Mouse (Mus musculus) ovary, adult 18-20 months (tissue): ENCODE results near the gene Pnpla1.
"Not testable (repeated sequence)": the region's sequence is repeated elsewhere in the genome, so short reads cannot be mapped to it uniquely, and the experiment has no call there.

Experiments
- DNase-seq: peaks from one replicate; pipeline ENCODE4 v3.0.0; 2022; ENCODE audit warnings: low spot score, mixed read lengths

The Pnpla1 gene

DNA sequence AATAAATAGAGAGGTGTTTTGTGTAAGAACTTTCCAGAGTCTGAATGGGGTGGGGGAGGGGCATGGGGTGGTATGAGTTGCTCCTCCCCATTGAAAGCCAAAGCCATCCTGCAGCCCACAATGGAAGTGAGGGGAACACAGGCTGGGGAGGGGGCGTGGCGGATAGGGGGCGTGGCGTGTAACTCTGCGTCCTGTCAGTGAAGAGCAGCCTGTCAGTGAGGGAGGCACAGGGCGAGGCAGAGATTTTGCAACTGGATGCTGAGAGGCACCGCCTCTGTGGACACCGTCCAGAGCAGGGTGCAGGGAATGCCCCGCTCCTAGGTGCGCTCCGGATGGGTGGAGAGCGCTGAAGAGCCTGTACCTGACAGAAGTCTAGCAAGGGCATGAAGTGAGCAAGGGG is at the start of gene Pnpla1:
Pnpla1 (plus strand) TSS at position 207 of the 400 bp plus-strand sequence.
- DNase-seq, result no peak

DNA sequence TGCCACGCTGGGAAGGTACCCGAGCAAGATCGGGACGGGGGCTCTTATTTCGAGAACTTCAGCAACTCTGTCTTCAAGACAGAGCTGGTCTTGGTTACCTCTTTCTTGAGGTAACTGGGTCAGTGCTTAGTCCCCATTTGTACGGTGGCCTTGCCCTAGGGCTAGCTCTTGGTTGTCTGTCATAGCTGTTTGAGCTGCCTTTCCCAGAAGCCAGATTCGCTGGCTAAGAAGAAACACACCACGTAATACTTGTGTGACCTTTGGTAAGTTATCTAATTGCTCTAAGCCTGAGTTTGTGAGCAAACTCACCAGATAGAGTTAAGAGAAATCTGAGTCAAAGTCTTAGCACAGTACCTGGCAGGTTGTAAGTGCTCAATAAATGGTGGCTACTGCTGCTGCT is 49.5 kb upstream of the Pnpla1 start:
- no peak for DNase-seq

DNA sequence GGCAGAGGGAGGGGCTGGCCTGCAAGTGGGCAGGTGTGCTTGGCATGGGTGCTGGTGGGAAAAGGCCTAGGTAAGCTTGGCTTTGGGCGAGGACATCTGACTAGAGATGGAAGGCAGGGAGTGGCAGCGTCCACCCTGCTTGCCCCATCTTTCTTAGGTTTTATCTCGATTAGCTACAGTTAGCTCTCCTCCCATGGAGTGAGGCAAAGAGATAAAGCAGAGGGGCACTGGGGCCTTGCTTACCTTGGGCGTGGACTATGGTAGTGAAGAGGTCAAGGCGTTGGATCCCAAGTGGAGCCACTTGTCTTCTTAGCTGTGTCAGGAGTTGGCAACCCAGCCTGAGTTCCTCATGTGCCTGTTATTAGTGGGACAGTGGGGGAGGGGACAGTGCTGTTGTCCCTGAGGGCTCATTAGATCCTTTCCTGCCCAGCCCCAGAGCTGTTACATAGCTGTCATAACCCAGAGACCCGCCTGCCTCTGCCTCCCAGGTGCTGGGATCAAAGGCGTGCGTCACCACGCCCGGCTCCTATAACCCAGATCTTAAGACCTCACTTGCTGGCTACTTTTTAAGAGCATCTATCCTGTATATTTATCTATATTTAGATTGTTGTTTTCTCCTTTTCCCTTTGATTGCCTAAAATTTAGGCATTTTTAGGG is 48.9 kb upstream of the Pnpla1 start:
- no peak for DNase-seq

DNA sequence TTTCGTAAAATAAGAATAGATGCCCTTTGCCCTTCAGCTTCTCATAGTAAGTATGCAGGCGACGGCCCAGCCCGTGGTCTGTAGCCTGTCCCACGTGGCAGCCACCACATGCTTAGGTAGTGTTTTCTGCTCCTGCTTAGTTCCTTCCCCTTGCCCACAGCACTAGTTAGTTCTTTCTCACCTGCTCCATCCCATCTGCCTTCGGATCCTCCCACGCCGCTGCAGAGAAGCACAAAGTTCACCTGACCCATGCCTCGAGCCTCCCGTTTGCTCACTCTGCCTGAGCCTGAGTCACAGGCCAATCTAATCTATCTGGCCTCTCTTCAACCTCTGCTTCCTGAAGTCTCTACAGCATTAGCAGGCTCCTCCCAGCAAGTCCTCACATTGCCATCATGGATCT is 45.9 kb upstream of the Pnpla1 start:
- DNase-seq, result no peak

DNA sequence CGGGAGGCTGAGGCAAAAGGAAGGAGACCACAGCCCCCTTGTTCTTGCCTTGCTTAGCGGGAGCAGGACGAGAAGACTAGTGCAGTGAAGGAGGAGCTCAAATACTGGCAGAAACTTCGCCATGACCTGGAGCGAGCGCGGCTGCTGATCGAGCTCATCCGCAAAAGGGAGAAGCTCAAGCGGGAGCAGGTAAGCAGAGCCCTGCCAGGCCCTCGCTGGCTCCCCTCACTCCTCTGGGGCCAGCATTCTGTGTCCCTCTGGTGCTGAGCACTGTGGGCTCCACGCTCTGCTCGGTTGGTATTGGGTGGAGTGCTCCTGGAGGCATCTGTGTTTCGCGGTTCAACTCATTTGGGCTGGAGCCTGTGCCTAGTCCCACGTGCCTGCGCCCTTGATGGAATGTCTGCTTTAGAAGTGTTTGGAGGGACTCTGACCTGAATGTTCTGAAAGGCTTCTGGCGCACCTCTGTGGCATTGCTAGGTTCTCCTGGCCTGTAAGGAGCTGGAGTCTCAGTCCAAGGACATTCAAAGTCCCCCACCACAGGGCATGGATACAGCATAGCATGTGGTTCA is 43.6 kb upstream of the Pnpla1 start:
- DNase-seq, result no peak

DNA sequence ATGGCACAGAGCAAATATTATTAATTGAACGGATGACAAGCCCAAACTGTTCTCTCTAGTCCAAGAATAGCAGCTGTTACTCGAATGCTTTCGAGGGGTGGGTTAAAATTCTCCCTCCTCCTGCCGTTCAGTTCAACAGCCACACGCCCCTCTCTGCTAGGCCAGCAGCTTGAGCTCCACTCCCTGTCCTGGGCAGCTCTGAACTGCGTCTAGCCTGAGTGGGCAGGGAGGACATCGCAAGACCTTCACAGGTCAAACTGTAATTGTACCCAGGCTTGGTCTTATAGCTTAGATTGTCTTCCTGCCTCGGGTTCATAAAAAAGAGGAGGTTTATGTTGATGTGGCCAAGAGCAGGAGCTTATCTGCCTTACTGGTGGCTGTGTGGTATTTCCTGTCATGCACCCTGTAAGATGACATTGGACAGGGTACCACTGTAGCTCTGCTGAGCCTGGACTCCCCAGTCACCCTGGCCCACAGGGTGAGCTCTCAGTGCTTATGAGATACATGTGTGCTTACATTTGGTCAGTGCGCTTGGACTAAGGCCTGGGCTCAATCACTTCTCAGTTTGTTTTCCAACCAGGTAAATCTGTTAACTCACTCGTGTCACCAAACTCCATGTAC is 42.7 kb upstream of the Pnpla1 start:
- no peak for DNase-seq

DNA sequence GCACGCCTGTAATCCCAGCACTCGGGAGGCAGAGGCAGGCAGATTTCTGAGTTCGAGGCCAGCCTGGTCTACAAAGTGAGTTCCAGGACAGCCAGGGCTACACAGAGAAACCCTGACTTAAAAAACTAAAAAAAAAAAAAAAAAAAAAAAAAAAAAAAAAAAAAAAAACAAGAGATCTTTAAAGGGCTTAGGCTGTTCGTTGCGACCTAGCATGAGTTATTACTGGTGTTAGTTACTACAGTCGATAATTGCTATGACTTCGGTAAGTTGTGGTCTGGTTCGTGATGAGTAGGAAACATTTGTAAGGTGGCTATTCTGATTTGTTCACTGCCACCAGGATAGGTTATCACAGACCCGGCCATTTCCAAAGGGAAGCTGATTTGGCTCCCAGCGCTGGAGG is 41.9 kb upstream of the Pnpla1 start:
- not testable (repeated sequence) for DNase-seq

DNA sequence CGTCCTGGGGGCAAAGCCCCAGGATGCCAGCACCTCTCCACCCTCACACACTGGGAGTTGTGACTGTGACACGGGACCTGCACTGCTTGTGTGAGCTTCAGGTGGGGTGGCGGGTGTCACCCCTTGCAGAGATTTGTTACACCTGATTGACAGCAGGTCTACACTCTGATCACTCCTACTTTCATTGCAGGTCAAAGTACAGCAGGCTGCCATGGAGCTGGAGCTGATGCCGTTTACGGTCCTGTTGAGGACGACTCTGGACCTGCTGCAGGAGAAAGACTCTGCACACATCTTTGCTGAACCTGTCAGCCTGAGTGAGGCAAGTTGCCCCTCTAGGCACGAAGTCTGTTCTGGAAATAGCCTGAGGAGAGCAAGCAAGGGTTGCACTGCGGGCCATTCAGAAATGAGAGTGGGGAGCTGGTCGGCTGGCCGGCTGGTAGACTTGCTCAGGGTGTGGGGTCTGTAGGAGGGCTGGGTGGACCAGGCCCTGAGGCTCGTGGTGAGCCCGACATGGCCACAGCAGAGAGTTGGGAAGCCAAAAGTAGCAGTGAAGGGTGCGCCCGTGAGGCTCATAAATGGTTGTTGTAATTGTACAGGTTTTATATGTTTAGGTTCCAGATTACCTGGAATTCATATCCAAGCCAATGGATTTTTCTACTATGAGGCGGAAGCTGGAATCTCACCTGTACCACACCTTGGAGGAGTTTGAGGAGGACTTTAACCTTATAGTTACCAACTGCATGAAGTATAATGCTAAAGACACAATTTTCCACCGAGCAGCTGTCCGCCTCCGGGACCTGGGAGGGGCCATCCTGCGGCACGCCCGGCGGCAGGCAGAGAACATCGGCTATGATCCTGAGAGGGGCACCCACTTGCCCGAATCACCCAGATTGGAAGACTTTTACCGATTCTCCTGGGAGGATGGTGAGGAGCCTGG is 41.1 kb upstream of the Pnpla1 start:
- DNase-seq, result no peak

DNA sequence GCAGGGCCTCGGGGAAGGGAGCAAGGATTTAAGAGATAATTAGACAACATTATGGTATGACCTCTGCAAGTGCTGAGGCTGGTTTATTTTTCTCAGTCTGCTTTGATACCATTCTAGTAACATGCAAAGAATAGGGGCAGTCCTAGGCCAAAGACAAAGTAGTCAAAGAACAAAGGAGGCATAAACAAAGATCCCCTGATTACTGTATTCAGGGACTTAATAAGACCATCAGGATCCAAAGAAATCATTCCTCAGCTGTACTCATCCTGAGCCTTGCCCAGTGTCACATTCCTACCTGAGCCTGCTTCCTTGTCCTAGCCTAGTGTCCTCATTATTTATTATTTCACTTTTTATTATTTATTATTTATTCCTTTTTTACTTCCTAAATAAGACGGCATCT is 38.0 kb upstream of the Pnpla1 start:
- DNase-seq, result no peak

DNA sequence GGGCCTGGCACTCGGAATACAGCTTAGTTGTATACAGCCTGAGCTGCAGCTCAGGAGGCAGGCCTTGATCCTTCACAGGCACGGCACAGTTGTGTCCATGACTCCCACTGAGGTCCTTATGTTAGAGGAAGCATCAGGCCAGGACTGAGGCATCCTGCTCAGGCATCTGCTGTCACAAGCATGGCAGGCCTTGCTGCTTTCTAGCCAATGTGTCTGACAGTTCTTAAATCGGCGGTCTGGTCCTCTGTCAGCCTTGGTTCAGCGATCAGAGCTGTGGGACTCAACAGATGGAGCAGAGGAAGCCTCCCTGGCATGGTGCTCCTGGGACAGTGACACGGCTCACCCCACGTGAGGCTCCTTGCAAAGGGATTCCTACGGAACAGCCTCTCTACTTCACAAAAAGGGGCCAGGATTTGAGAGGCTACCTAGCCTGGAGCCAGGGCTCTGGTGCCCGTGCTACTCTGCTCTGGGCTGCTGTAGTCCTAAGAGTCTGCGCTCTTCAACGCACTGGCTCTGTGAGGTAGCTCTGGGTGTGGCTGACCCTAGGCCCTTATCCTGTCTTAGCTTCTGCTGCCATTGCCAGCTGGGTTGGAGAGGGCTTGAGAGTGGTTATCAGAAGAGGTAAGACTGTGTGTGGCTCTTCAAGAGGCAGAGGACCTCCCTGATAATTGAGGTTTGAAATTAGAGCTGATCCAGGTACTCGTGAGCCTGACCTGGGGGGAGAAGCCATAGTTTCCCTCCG is 35.0 kb upstream of the Pnpla1 start:
- no peak for DNase-seq

DNA sequence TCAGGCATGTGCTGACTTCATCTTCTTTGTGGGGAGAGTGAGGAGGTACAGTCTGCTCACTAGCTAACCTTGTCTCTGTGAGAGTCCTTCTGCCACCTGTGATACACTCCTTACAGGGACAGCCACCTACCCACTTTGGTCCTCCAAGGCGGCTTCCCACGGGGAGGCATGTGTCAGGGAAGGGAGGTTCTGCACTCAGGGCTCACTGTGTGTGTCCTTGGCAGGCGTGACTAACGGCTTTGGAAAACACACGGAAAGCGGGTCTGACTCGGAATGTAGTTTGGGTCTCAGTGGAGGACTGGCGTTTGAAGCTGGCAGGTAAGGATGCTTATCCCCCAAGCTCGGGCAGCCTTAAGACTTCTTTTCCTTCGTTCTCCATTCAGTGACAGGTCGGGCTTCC is 34.5 kb upstream of the Pnpla1 start:
- DNase-seq, result no peak

DNA sequence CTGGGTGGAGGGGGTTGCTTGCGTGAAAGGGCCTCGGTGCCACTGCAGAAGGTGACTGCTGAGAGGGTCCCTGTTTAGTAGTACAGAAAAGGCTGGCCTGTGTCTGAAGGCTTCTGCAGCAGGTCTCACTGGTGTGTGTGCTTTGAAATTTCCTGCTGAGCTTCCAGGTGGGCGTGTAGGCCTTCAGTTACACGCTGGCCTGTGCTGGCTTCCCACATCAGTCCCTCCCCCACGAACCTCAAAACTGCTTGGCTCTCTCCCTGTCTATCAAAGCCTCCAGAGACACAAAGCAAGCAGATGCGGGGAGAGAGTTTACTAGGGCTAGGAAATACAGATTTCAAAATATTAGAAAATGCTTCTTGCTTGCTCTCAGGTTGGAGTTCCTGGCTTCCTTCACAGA is 33.3 kb upstream of the Pnpla1 start:
- DNase-seq, result no peak

DNA sequence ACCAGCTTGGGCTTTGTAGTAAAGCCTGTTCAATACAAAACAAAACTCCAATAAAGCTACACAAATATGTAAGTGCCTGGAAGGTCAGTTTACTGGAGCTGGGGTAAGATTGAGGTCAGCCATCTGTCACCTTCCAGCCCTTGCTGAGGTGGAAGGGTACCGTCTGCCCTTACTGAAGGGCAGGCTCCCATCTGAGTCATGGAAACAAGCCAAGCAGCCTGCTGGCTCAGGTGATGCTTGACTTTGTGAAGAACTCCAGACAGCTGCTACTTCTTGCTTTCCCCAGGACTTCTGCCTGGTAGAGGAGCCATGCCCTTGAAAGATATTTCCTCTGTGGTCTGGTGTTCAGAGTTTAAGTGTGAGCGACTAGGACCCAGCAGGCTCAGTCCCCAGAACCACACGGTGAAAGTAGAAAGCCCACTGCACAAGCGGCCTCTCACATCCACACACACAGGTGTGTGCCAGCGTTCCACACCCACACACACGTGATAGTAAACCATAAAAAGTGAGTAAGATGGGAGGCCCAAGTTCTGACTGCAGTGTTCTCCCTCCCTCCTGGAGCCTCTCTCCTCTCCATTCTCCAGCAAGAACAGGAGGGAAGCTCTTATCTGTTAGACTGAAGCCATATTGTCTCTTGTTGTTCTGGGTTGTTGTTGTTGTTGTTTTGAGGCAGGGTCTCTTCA is 32.7 kb upstream of the Pnpla1 start:
- DNase-seq, result no peak

DNA sequence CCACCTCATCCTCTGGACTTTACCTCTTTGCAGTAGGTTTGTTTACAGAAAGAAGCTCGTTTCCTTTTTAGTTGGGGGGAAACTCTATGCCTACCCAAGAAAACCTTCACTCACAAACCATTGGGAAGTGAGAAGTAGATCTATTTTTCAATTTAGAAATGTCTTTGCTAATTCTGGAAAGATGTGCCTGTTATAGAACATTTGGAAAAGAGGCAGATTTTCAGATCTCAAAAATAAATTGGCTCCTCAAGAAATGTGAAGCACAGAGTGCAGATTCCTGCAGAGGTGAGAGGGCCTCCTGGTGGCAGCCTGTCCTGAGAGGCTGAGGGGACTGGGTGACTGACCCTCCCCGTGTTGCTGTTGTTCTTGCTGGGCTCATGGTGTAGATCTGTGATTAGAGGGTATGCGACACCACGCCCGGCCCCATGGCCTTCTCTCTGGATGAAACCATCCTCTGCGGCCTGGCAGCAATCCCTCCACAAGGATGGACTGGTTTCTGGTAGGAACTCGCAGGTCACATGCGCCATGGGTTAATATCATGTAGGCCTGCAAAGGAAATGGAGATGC is 30.5 kb upstream of the Pnpla1 start:
- no peak for DNase-seq

DNA sequence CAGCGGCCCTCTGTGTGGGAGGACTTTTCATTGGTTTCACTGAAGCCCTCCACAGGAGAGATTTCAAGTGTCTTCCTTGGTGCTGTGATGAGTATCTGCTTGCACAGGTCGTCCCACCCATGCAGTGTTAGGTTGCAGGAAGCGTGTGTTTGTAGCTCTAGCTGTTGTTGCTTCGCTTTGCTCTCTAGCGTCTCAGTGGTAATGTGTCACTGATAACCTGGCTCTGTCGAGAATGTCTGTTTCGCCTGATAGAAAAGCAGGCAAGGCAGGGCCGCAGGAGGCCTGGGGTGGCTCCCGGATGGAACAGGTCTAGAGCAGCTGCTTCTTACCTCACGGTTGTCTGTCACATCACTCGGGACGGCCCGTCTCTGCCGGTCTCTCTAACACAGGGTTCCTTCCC is 29.1 kb upstream of the Pnpla1 start:
- DNase-seq, result no peak

DNA sequence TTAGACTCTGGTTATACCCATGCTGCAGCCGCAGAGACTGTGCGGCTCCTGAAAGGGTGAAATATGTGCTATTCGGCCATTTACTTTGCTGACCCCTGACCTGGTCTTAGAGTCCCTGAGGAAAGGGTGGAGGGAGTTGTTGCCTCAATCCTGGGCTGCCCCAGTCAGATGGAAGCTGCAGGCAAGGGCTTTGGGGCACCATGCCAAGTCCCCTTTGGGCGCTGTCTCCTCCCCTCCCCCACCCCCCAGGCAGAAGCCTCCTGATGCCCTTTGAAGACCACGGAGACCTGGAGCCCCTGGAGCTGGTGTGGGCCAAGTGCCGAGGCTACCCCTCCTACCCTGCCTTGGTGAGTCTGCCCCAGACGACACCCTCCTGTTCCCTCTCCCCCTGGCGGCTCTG is 27.1 kb upstream of the Pnpla1 start:
- DNase-seq, result no peak

DNA sequence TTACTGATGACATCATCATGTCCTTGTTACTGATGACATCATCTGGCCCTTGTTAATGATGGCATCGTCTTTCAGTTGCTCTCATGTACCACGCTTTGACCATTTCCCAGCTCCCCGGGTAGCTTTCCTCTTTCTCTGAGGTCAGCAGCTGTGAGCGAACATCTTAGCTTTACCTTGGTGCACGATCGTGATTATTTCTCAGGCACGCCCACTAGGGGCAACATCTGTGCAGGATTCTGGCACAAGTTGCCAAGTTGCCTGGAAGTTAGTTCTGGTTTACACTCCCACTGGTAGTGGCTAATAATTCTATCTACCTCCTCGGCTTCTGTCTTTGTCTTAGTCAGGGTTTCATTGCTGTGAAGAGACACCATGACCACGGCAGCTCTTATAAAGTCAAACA is 26.2 kb upstream of the Pnpla1 start:
- DNase-seq, result no peak

DNA sequence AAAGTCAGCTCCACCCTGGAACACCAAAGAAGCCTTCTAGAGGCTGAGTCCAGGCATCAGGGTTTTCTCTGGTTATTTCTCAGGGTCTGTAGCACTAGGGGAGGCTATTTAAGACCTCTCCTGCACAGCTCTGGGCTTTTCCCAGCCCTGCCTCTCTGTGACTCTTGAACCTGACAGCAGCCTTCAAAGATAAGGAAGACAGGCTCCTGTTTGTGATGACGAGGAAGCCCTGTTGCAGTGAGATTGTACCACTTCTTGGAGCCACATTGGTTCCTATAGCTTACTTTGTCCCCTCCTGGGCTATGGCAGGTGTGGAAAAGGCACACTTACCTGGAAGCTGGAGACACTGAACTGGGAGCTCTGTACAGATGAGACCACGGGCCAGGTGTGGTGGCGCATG is 25.3 kb upstream of the Pnpla1 start:
- DNase-seq, result no peak

DNA sequence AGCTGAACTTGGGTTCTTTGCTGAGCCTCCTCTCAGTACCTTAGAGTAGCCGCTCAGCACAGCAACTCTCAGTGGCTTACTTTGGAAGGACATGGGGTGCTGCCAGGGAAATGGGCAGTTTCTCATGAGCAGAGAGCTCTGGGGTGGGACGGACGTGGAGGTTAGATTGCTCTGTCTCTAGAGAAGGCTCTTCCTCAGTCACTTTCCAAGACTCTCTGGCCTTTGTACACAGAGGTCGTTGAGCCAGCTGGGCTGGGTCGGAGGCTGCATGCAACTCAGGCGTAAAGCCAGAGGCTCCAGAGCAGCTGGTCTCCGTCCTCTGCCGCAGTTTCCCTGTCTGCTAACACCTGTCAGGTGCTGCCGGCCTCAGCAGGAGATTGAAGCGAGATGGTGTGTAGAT is 23.5 kb upstream of the Pnpla1 start:
- DNase-seq, result no peak

DNA sequence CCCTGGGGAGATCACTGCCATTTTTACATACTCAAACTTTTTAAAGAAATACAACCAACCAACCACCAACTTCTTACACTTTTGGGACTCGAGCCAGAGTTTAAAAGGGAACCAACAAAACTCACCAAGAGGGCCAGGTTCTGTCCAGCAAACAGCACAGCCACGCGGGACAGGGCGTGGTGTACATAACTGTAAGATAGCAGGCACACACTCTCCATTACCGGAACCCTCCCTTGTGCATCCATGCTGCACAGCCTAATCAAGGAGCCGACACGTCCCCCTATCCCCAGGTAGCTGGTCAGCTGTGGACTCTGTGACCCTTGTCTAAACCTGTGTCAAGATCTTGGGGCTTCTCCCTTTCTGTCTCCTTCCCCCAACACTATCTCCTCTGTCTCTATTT is 20.4 kb upstream of the Pnpla1 start:
- DNase-seq, result no peak

DNA sequence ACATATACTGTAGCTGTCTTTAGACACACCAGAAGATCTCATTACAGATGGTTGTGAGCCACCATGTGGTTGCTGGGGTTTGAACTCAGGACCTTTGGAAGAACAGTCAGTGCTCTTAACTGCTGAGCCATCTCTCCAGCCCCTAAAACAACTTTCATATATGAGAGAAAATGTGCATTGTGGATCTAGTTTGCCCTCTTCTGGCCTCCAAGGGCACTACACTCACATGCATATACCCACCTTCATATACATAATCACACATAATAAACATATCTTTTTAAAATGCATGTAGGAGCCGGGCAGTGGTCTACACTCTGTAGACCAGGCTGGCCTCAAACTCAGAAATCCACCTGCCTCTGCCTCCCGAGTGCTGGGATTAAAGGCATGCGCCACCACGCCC is 16.3 kb upstream of the Pnpla1 start:
- not testable (repeated sequence) for DNase-seq
